Mouse (Mus musculus): ENCODE measurements around the gene Dscam. TPM values are rescaled to one million over a fixed set of nuclear protein-coding genes. Genes with fewer than 3 reads are reported as not detected.

Dscam gene
- polyA plus RNA-seq, 1 experiment, result 0.13 TPM

DNA sequence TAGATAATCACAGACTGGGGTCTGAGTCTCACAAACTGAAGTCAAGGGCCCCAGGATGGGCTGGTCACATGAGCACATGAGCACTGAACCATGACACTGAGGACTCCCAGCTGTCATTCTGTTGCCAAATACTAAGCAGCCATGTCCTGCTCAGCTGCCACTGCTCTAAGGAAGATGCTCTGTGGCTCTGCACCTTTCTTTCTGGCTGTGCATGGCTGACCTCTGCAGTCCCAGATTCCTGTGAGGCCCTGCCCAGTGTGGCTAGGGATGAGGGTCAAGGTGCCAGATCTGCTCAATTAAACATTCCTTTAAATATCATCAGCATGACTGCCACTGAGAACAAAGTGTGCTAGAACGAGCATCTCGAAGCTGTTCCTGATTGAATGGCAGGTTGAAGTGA lies 70.5 kb downstream of the Dscam start:
- Histone ChIP-seq H3K9me3 (replicated peaks; ENCODE audit: control insufficient read depth, insufficient read depth, low read length, poor library complexity, severe bottlenecking) (no peaks in the 10 kb centered on the region), H3K27ac (ENCODE audit: insufficient read depth, low read length) (no peak overlapping the region), H3K27me3 (ENCODE audit: control insufficient read depth, insufficient read depth, low read length, poor library complexity, severe bottlenecking) (0 out of 2 replicates have a peak, but pooled peaks cover 1% of the 10 kb centered on the region), H3K9ac (ENCODE audit: low read depth, poor library complexity, severe bottlenecking) (no peak overlapping the region), H3K36me3 (ENCODE audit: control insufficient read depth, insufficient read depth, low read length, poor library complexity, severe bottlenecking) (no peaks in the 10 kb centered on the region), H3K4me1 (ENCODE audit: control insufficient read depth, insufficient read depth, low read length) (no peaks in the 10 kb centered on the region), H3K4me3 (ENCODE audit: low read depth, low read length) (no peak overlapping the region)
- TF ChIP-seq CTCF (IDR thresholded peaks at IDR 0.05; ENCODE audit: low read depth, low read length) (no peak), EP300 (IDR thresholded peaks at IDR 0.05; ENCODE audit: insufficient read depth, low read depth, low read length) (no peak), POLR2A (IDR thresholded peaks at IDR 0.05; ENCODE audit: insufficient read depth, low read length) (no peak)

GRCm38 (mm10) chr16:97098508-97098907 lies 72.0 kb downstream of the Dscam start:
- H3K4me1 ChIP-seq (ENCODE audit: control insufficient read depth, insufficient read depth, low read length), result no peaks in the 10 kb centered on the region
- no peaks in the 10 kb centered on the region for H3K36me3 ChIP-seq (ENCODE audit: control insufficient read depth, insufficient read depth, low read length, poor library complexity, severe bottlenecking)
- TF ChIP-seq CTCF (IDR thresholded peaks at IDR 0.05; ENCODE audit: low read depth, low read length) (no peak), POLR2A (IDR thresholded peaks at IDR 0.05; ENCODE audit: insufficient read depth, low read length) (no peak), EP300 (IDR thresholded peaks at IDR 0.05; ENCODE audit: insufficient read depth, low read depth, low read length) (no peak)

GRCm38 (mm10) chr16:97096709-97097108 lies 73.8 kb downstream of the Dscam start:
- Histone ChIP-seq H3K4me1 (ENCODE audit: control insufficient read depth, insufficient read depth, low read length) (no peaks in the 10 kb centered on the region), H3K27me3 (ENCODE audit: control insufficient read depth, insufficient read depth, low read length, poor library complexity, severe bottlenecking) (0 out of 2 replicates have a peak, but pooled peaks cover 1% of the 10 kb centered on the region), H3K9ac (ENCODE audit: low read depth, poor library complexity, severe bottlenecking) (no peak overlapping the region), H3K27ac (ENCODE audit: insufficient read depth, low read length) (no peak overlapping the region), H3K4me3 (ENCODE audit: low read depth, low read length) (no peak overlapping the region), H3K36me3 (ENCODE audit: control insufficient read depth, insufficient read depth, low read length, poor library complexity, severe bottlenecking) (no peaks in the 10 kb centered on the region), H3K9me3 (replicated peaks; ENCODE audit: control insufficient read depth, insufficient read depth, low read length, poor library complexity, severe bottlenecking) (no peaks in the 10 kb centered on the region)
- TF ChIP-seq EP300 (IDR thresholded peaks at IDR 0.05; ENCODE audit: insufficient read depth, low read depth, low read length) (no peak), CTCF (IDR thresholded peaks at IDR 0.05; ENCODE audit: low read depth, low read length) (no peak)

More at GRCm38 (mm10) chr16:97098508-97098907, 72.0 kb downstream of the Dscam start:
- no peak overlapping the region for H3K27ac ChIP-seq (ENCODE audit: insufficient read depth, low read length)
- H3K27me3 ChIP-seq (ENCODE audit: control insufficient read depth, insufficient read depth, low read length, poor library complexity, severe bottlenecking), result 0 out of 2 replicates have a peak, but pooled peaks cover 1% of the 10 kb centered on the region
- no peak overlapping the region for H3K9ac ChIP-seq (ENCODE audit: low read depth, poor library complexity, severe bottlenecking)
- H3K9me3 ChIP-seq (replicated peaks; ENCODE audit: control insufficient read depth, insufficient read depth, low read length, poor library complexity, severe bottlenecking), result no peaks in the 10 kb centered on the region
- H3K4me3 ChIP-seq (ENCODE audit: low read depth, low read length), result no peak overlapping the region

DNA sequence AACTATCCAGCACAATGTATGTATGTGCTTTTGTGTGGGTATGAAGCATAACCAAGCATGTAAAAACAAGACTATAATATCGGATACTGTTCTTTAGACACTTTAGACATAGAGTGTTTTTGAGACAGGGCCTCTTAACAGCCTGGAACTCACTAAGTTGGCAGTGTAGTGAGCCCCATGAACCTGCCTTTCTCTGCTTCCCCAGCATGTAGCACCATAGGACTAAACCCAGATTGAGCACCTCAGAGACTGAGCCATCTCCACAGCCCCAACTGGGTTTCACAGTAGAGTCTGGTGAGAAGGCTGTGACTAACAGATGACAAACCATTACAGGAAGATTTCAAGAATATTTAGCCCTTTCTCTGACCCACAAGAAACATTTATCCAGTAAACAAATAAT lies 75.1 kb downstream of the Dscam start:
- no peaks in the 10 kb centered on the region for H3K36me3 ChIP-seq (ENCODE audit: control insufficient read depth, insufficient read depth, low read length, poor library complexity, severe bottlenecking)
- H3K4me1 ChIP-seq (ENCODE audit: control insufficient read depth, insufficient read depth, low read length), result no peaks in the 10 kb centered on the region
- no peak overlapping the region for H3K4me3 ChIP-seq (ENCODE audit: low read depth, low read length)
- H3K27me3 ChIP-seq (ENCODE audit: control insufficient read depth, insufficient read depth, low read length, poor library complexity, severe bottlenecking), result 0 out of 2 replicates have a peak, but pooled peaks cover 1% of the 10 kb centered on the region
- no peak overlapping the region for H3K9ac ChIP-seq (ENCODE audit: low read depth, poor library complexity, severe bottlenecking)
- H3K27ac ChIP-seq (ENCODE audit: insufficient read depth, low read length), result no peak overlapping the region
- H3K9me3 ChIP-seq (replicated peaks; ENCODE audit: control insufficient read depth, insufficient read depth, low read length, poor library complexity, severe bottlenecking), result no peaks in the 10 kb centered on the region
- no peak for TF ChIP-seq CTCF (IDR thresholded peaks at IDR 0.05; ENCODE audit: low read depth, low read length)
- TF ChIP-seq EP300 (IDR thresholded peaks at IDR 0.05; ENCODE audit: insufficient read depth, low read depth, low read length), result no peak
- TF ChIP-seq POLR2A (IDR thresholded peaks at IDR 0.05; ENCODE audit: insufficient read depth, low read length), result no peak

DNA sequence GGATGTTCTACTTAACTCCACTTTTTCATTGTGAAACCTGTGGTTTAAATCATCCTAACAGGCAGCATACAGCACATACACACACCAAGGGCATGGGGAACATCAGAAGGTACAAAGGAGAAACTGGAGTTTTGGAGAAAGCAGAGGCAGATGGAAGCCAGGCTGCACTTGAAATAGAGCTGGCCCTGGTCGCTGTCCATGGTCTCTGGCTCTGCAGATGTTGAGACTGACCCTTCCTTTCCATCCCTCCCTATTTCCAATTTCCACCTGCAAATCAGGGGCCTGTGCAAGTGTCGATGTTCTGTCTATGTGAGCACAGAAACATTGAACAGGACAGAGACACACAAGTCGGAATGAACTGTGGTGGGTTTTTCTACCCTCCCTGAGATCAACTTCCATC lies 81.2 kb downstream of the Dscam start:
- TF ChIP-seq EP300 (IDR thresholded peaks at IDR 0.05; ENCODE audit: insufficient read depth, low read depth, low read length), result no peak
- no peak for TF ChIP-seq POLR2A (IDR thresholded peaks at IDR 0.05; ENCODE audit: insufficient read depth, low read length)
- TF ChIP-seq CTCF (IDR thresholded peaks at IDR 0.05; ENCODE audit: low read depth, low read length), result no peak
- Histone ChIP-seq H3K4me3 (ENCODE audit: low read depth, low read length) (no peak overlapping the region), H3K9ac (ENCODE audit: low read depth, poor library complexity, severe bottlenecking) (no peak overlapping the region), H3K4me1 (ENCODE audit: control insufficient read depth, insufficient read depth, low read length) (no peaks in the 10 kb centered on the region), H3K27me3 (ENCODE audit: control insufficient read depth, insufficient read depth, low read length, poor library complexity, severe bottlenecking) (no peaks in the 10 kb centered on the region), H3K9me3 (replicated peaks; ENCODE audit: control insufficient read depth, insufficient read depth, low read length, poor library complexity, severe bottlenecking) (no peaks in the 10 kb centered on the region), H3K27ac (ENCODE audit: insufficient read depth, low read length) (no peak overlapping the region), H3K36me3 (ENCODE audit: control insufficient read depth, insufficient read depth, low read length, poor library complexity, severe bottlenecking) (no peaks in the 10 kb centered on the region)

DNA sequence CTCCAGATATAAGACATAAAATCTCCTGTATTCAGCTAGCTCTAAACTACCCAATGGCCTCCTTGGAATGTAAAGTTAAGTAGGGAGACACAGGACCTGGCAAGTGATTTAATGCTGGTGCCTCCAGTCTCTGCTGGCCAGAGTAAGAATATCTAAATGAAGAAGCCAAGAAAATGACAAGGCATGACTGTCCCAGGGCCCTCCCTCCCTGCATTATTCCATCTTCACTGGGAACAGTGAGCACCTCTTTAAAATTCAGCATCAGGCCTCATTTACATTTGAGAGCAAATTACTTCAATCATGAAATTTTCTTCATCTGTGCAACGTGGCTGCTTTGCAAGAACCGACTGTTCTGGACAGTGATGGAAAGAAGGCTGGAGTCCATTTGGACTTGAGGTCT lies 86.9 kb downstream of the Dscam start:
- TF ChIP-seq CTCF (IDR thresholded peaks at IDR 0.05; ENCODE audit: low read depth, low read length), result no peak
- TF ChIP-seq POLR2A (IDR thresholded peaks at IDR 0.05; ENCODE audit: insufficient read depth, low read length), result no peak
- TF ChIP-seq EP300 (IDR thresholded peaks at IDR 0.05; ENCODE audit: insufficient read depth, low read depth, low read length), result no peak
- Histone ChIP-seq H3K36me3 (ENCODE audit: control insufficient read depth, insufficient read depth, low read length, poor library complexity, severe bottlenecking) (no peaks in the 10 kb centered on the region), H3K27ac (ENCODE audit: insufficient read depth, low read length) (no peak overlapping the region), H3K9me3 (replicated peaks; ENCODE audit: control insufficient read depth, insufficient read depth, low read length, poor library complexity, severe bottlenecking) (no peaks in the 10 kb centered on the region), H3K4me3 (ENCODE audit: low read depth, low read length) (no peak overlapping the region), H3K4me1 (ENCODE audit: control insufficient read depth, insufficient read depth, low read length) (no peaks in the 10 kb centered on the region), H3K9ac (ENCODE audit: low read depth, poor library complexity, severe bottlenecking) (no peak overlapping the region), H3K27me3 (ENCODE audit: control insufficient read depth, insufficient read depth, low read length, poor library complexity, severe bottlenecking) (no peaks in the 10 kb centered on the region)
